Mouse (Mus musculus) forebrain, embryonic 12.5 days (tissue): ENCODE results near the gene Vps35. TPM values are rescaled to one million over a fixed set of nuclear protein-coding genes. Genes with fewer than 3 reads are reported as not detected.
A peak's percentile ranks its signal among the peaks of the same experiment; 100 is the strongest.

Source experiments
- ATAC-seq: fragments of 200-750 bp; cut with Nextera tagmentation; 2 replicates; pipeline ENCODE4 v1.8.0; 2017; ENCODE audit warnings: moderate TSS enrichment; ENCODE audit not compliant: low FRiP score
- H3K27ac ChIP-seq: fragments of 300-500 bp; sonication (generic); 2 replicates; pipeline ENCODE4 v1.5.1; 2016; ENCODE audit warnings: mild to moderate bottlenecking
- H3K27me3 ChIP-seq: fragments of 300-500 bp; sonication (generic); 2 replicates; pipeline ENCODE4 v1.6.1; 2016; ENCODE audit warnings: mild to moderate bottlenecking
- H3K36me3 ChIP-seq: fragments of 300-500 bp; sonication (generic); replicated peaks from 2 replicates; pipeline ENCODE4 v1.6.1; 2016; ENCODE audit warnings: mild to moderate bottlenecking
- H3K4me1 ChIP-seq: fragments of 300-500 bp; sonication (generic); 2 replicates; pipeline ENCODE4 v1.6.1; 2016
- H3K4me2 ChIP-seq: fragments of 300-500 bp; sonication (generic); 2 replicates; pipeline ENCODE4 v1.6.1; 2016; ENCODE audit warnings: mild to moderate bottlenecking, moderate library complexity
- H3K4me3 ChIP-seq: fragments of 300-500 bp; sonication (generic); replicated peaks from 2 replicates; pipeline ENCODE4 v1.5.1; 2016; ENCODE audit warnings: mild to moderate bottlenecking
- H3K9ac ChIP-seq: fragments of 300-500 bp; sonication (generic); 2 replicates; pipeline ENCODE4 v1.6.1; 2016; ENCODE audit warnings: mild to moderate bottlenecking
- H3K9me3 ChIP-seq: fragments of 300-500 bp; sonication (generic); 2 replicates; pipeline ENCODE4 v1.6.1; 2016
- WGBS: fragments of 180-500 bp; shearing (Covaris S2); methylation state at CpG from one replicate; pipeline ENCODE4 v1.1.7; 2016; 5-methylcytosine and 5-hydroxymethylcytosine counted together
- polyA plus RNA-seq: library from polyadenylated mRNA; unstranded; fragments of >200 nt; fragmentation: Nextera tagmentation; extraction: Ambion mirVana; gene quantifications from 2 replicates; pipeline ENCODE4 v1.2.1, GENCODE M21; 2016

Gene Vps35
- 164 and 168 TPM in 2 replicates for polyA plus RNA-seq

- WGBS: under 1% methylated on average over 63 of the region's 63 CpGs
- Histone ChIP-seq H3K4me1 (peaks cover 31% of the 10 kb centered on the region), H3K4me3 (peak within 1 kb of the TSS; percentile 96), H3K27ac (peak within 1 kb of the TSS; percentile 98), H3K36me3 (peaks cover 22% of the 10 kb centered on the region), H3K9me3 (no peaks in the 10 kb centered on the region), H3K4me2 (peak within 1 kb of the TSS; percentile 82), H3K27me3 (no peaks in the 10 kb centered on the region), H3K9ac (peak within 1 kb of the TSS; percentile 93)
- ATAC-seq: peak; percentile 98
Observed at GRCm38 (mm10) chr8:85299434-85300077, at the start of gene Vps35, which contains the start of gene Orc6. Gene Vps35 (minus strand): TSS chr8:85299802. Gene Orc6 (plus strand): TSS chr8:85299632.

- H3K4me3 ChIP-seq: no peak overlapping the region
- 77% methylated on average over 5 of the region's 5 CpGs for WGBS
- no peak overlapping the region for H3K9ac ChIP-seq
- H3K27ac ChIP-seq: no peak overlapping the region
- no peaks in the 10 kb centered on the region for H3K36me3 ChIP-seq
- no peaks in the 10 kb centered on the region for H3K27me3 ChIP-seq
- peaks cover 6% of the 10 kb centered on the region; the same call in 1 of the 2 replicates for H3K4me1 ChIP-seq
- H3K9me3 ChIP-seq: no peaks in the 10 kb centered on the region
- no peak for ATAC-seq
- no peak overlapping the region for H3K4me2 ChIP-seq
Observed at GRCm38 (mm10) chr8:85339871-85340573, 40.4 kb upstream of the Vps35 start.

- WGBS: 80% methylated on average over 4 of the region's 4 CpGs
- Histone ChIP-seq H3K4me2 (no peak overlapping the region), H3K4me1 (peaks cover 6% of the 10 kb centered on the region; the same call in 1 of the 2 replicates), H3K36me3 (no peaks in the 10 kb centered on the region), H3K9ac (no peak overlapping the region), H3K4me3 (no peak overlapping the region), H3K27me3 (no peaks in the 10 kb centered on the region), H3K9me3 (no peaks in the 10 kb centered on the region), H3K27ac (no peak overlapping the region)
- ATAC-seq: no peak
Observed at GRCm38 (mm10) chr8:85337681-85338080, 38.1 kb upstream of the Vps35 start.

- Histone ChIP-seq H3K4me3 (no peak overlapping the region), H3K9me3 (no peaks in the 10 kb centered on the region), H3K4me2 (no peak overlapping the region), H3K27ac (no peak overlapping the region), H3K27me3 (no peaks in the 10 kb centered on the region), H3K4me1 (peaks cover 6% of the 10 kb centered on the region; the same call in 1 of the 2 replicates), H3K36me3 (no peaks in the 10 kb centered on the region), H3K9ac (no peak overlapping the region)
- 86% methylated on average over 6 of the region's 6 CpGs for whole genome bisulfite sequencing
- ATAC-seq: no peak
Observed at GRCm38 (mm10) chr8:85336211-85336933, 36.8 kb upstream of the Vps35 start.

GRCm38 (mm10) chr8:85335105-85335504 is 35.5 kb upstream of the Vps35 start:
- Histone ChIP-seq H3K4me2 (no peak overlapping the region), H3K36me3 (no peaks in the 10 kb centered on the region), H3K27ac (no peak overlapping the region), H3K9me3 (no peaks in the 10 kb centered on the region), H3K9ac (no peak overlapping the region), H3K4me1 (peaks cover 5% of the 10 kb centered on the region; the same call in 1 of the 2 replicates), H3K4me3 (no peak overlapping the region), H3K27me3 (no peaks in the 10 kb centered on the region)
- no peak for ATAC-seq

GRCm38 (mm10) chr8:85329506-85329905 is 29.9 kb upstream of the Vps35 start:
- H3K27me3 ChIP-seq: no peaks in the 10 kb centered on the region
- no peaks in the 10 kb centered on the region for H3K9me3 ChIP-seq
- WGBS: 70% methylated on average over 1 of the region's 1 CpGs
- no peaks in the 10 kb centered on the region for H3K4me1 ChIP-seq
- H3K4me3 ChIP-seq: no peak overlapping the region
- no peak overlapping the region for H3K9ac ChIP-seq
- H3K4me2 ChIP-seq: no peak overlapping the region
- H3K36me3 ChIP-seq: no peaks in the 10 kb centered on the region
- ATAC-seq: no peak
- H3K27ac ChIP-seq: no peak overlapping the region

- Histone ChIP-seq H3K27ac (no peak overlapping the region), H3K9me3 (no peaks in the 10 kb centered on the region), H3K36me3 (no peaks in the 10 kb centered on the region), H3K27me3 (no peaks in the 10 kb centered on the region), H3K4me3 (no peak overlapping the region), H3K4me1 (no peaks in the 10 kb centered on the region), H3K9ac (no peak overlapping the region), H3K4me2 (no peak overlapping the region)
- 79% methylated on average over 9 of the region's 9 CpGs for WGBS
- no peak for ATAC-seq
Observed at GRCm38 (mm10) chr8:85327036-85327435, 27.4 kb upstream of the Vps35 start.

GRCm38 (mm10) chr8:85323084-85323483 is 23.5 kb upstream of the Vps35 start:
- Histone ChIP-seq H3K27me3 (no peaks in the 10 kb centered on the region), H3K4me2 (no peak overlapping the region), H3K9me3 (no peaks in the 10 kb centered on the region), H3K9ac (no peak overlapping the region), H3K4me3 (no peak overlapping the region), H3K27ac (no peak overlapping the region), H3K36me3 (no peaks in the 10 kb centered on the region), H3K4me1 (no peaks in the 10 kb centered on the region)
- WGBS: 92% methylated on average over 3 of the region's 3 CpGs
- ATAC-seq: no peak

GRCm38 (mm10) chr8:85321981-85322380 is 22.4 kb upstream of the Vps35 start:
- H3K27me3 ChIP-seq: no peaks in the 10 kb centered on the region
- H3K9me3 ChIP-seq: no peaks in the 10 kb centered on the region
- no peak for ATAC-seq
- H3K9ac ChIP-seq: no peak overlapping the region
- H3K4me3 ChIP-seq: no peak overlapping the region
- H3K4me1 ChIP-seq: no peaks in the 10 kb centered on the region
- WGBS: 92% methylated on average over 15 of the region's 15 CpGs
- no peak overlapping the region for H3K4me2 ChIP-seq
- H3K27ac ChIP-seq: no peak overlapping the region
- H3K36me3 ChIP-seq: no peaks in the 10 kb centered on the region

- H3K4me3 ChIP-seq: no peak overlapping the region
- no peak overlapping the region for H3K9ac ChIP-seq
- no peak overlapping the region for H3K27ac ChIP-seq
- H3K4me1 ChIP-seq: no peaks in the 10 kb centered on the region
- WGBS: 89% methylated on average over 4 of the region's 4 CpGs
- no peaks in the 10 kb centered on the region for H3K36me3 ChIP-seq
- H3K4me2 ChIP-seq: no peak overlapping the region
- no peaks in the 10 kb centered on the region for H3K9me3 ChIP-seq
- no peaks in the 10 kb centered on the region for H3K27me3 ChIP-seq
- no peak for ATAC-seq
Observed at GRCm38 (mm10) chr8:85318534-85318933, 18.9 kb upstream of the Vps35 start.

GRCm38 (mm10) chr8:85313036-85313435 is 13.4 kb upstream of the Vps35 start:
- Histone ChIP-seq H3K4me2 (no peak overlapping the region), H3K9me3 (no peaks in the 10 kb centered on the region), H3K27me3 (no peaks in the 10 kb centered on the region), H3K36me3 (peaks cover 11% of the 10 kb centered on the region), H3K9ac (no peak overlapping the region), H3K4me3 (no peak overlapping the region), H3K27ac (no peak overlapping the region), H3K4me1 (no peaks in the 10 kb centered on the region)
- no peak for ATAC-seq
- 83% methylated on average over 3 of the region's 3 CpGs for WGBS

- Histone ChIP-seq H3K9me3 (no peaks in the 10 kb centered on the region), H3K36me3 (peaks cover 21% of the 10 kb centered on the region), H3K9ac (no peak overlapping the region), H3K27ac (no peak overlapping the region), H3K4me2 (no peak overlapping the region), H3K4me1 (no peaks in the 10 kb centered on the region), H3K4me3 (no peak overlapping the region), H3K27me3 (no peaks in the 10 kb centered on the region)
- no peak for ATAC-seq
Observed at GRCm38 (mm10) chr8:85311743-85312142, 12.1 kb upstream of the Vps35 start.
